Mouse (Mus musculus): ENCODE data around the gene Myt1l. TPM values are rescaled to one million over a fixed set of nuclear protein-coding genes. Genes with fewer than 3 reads are reported as not detected.

Gene Myt1l
- polyA plus RNA-seq, 1 experiment from 2014 or later = 331 TPM

DNA sequence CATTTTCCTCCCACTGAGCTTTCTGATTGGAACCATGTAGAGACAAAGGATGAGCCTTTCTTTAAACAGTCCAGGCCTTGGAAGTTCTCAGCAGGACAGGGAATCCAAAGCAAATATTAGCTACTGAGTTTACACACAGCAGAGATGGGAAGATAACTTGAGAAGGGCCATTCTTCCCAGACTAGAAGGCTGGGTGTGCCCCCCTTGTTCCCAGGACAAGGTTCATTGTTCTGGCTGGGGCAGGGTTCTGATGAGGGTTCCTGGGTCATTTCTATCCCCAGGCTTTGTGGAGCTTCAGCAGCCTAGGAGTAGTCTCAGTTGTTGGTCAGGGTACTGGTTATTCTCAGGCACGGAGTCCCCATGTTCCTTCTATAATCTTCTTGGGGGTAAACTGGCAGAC is 432.9 kb downstream of the Myt1l start:
- no peak overlapping the region; the same call in 1 of the 2 replicates for H3K27ac ChIP-seq
- H3K27me3 ChIP-seq (replicated peaks) = no peaks in the 10 kb centered on the region
- no peaks in the 10 kb centered on the region for H3K9me3 ChIP-seq
- H3K9ac ChIP-seq = no peak overlapping the region
- H3K4me1 ChIP-seq = peaks cover 6% of the 10 kb centered on the region; the same call in 1 of the 2 replicates
- H3K36me3 ChIP-seq (replicated peaks) = 0 out of 2 replicates have a peak, but pooled peaks cover 4% of the 10 kb centered on the region
- no peak overlapping the region for H3K4me2 ChIP-seq
- no peak overlapping the region for H3K4me3 ChIP-seq
- ATAC-seq (replicated peaks) = no peak
- 70% methylated on average over 1 of the region's 1 CpGs for WGBS

DNA sequence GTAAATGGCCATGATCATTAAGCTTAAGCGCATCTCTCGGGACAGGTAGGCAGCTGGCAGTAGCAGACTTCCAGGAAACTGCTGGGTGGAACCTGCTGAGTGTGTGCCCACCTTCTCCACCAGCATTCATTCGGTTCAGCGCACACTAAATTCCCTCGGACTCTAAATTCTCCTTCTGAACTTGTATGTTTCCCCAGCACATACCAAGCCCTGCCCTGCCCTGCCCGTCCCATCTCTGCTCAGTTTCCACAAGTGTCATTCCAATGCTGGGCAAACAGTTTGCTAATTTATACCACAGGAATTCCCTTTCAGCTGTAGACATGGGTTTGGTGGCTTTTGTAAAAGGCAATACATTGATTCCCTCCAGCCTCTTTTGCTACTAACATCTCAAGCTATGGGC is 436.8 kb downstream of the Myt1l start:
- no peaks in the 10 kb centered on the region for H3K9me3 ChIP-seq
- H3K4me1 ChIP-seq = peaks cover 6% of the 10 kb centered on the region; the same call in 1 of the 2 replicates
- no peak overlapping the region for H3K4me3 ChIP-seq
- no peak overlapping the region for H3K4me2 ChIP-seq
- 96% methylated on average over 6 of the region's 6 CpGs for WGBS
- H3K27ac ChIP-seq = no peak overlapping the region
- no peak overlapping the region for H3K9ac ChIP-seq
- 0 out of 2 replicates have a peak, but pooled peaks cover 4% of the 10 kb centered on the region for H3K36me3 ChIP-seq (replicated peaks)
- ATAC-seq (replicated peaks) = no peak
- no peaks in the 10 kb centered on the region for H3K27me3 ChIP-seq (replicated peaks)

DNA sequence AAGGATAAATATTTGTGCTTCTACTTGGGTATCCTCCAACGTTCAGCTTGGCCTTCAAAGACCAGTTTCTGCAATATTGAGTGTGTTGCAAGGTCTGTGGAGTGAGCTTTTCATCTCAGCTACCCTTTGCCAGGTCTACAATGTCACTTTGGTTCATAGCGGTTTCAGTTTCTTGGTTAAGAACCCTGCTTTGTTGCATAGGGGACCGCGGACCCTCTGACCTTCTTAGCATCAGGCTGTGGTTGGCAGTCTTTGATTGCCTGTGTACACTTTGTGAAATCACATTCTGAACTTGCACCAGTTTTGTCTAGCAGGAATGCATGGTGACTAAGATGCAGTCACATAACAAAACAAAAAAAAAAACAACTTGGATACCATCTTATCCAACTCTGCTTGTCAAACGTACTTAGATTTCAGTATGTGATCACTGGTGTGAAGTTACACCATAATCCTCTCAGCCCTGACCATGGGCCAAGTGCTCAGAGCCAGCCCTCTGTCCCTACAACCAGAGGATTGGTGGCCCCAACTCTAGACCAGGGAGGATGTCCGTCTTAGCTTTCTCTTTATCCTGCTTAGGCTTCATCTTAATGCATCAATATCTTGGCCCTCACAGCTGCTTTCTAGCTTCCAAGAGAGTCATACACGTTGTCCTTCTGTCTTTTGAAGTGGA is 443.7 kb downstream of the Myt1l start:
- Histone ChIP-seq H3K36me3 (replicated peaks) (0 out of 2 replicates have a peak, but pooled peaks cover 10% of the 10 kb centered on the region), H3K27me3 (replicated peaks) (no peaks in the 10 kb centered on the region), H3K9me3 (no peaks in the 10 kb centered on the region), H3K9ac (no peak overlapping the region), H3K4me1 (no peaks in the 10 kb centered on the region), H3K4me3 (no peak overlapping the region), H3K4me2 (no peak overlapping the region), H3K27ac (no peak overlapping the region)
- 83% methylated on average over 7 of the region's 7 CpGs for WGBS
- ATAC-seq (replicated peaks) = no peak

DNA sequence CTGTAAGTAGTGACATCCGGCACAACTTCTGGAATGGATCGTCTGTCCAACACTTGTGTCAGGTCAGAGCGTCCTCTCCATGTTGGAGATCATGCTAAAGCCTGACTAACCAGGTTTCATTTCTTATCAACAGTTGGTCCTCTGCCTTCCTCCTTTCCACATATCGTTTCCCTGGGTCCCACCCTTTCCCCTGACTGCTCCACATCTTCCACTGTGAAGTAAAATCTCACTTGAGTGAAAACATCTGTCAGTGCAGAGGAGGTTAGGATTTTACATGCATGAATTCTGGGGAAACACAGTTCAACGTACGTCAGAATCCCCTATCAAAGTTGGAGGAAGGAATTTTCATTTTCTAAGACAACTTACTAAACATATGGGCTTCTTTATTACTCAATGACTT is 444.3 kb downstream of the Myt1l start:
- Histone ChIP-seq H3K27me3 (replicated peaks) (no peaks in the 10 kb centered on the region), H3K4me3 (no peak overlapping the region), H3K4me1 (no peaks in the 10 kb centered on the region), H3K27ac (no peak overlapping the region), H3K36me3 (replicated peaks) (0 out of 2 replicates have a peak, but pooled peaks cover 10% of the 10 kb centered on the region), H3K9me3 (no peaks in the 10 kb centered on the region), H3K4me2 (no peak overlapping the region), H3K9ac (no peak overlapping the region)
- ATAC-seq (replicated peaks) = no peak
- WGBS = 92% methylated on average over 6 of the region's 6 CpGs
